Mouse (Mus musculus) lung, postnatal 0 days (tissue): ENCODE measurements around the gene Gje1. TPM values are rescaled to one million over a fixed set of nuclear protein-coding genes. Genes with fewer than 3 reads are reported as not detected.

Source experiments
- ATAC-seq: fragments of 200-750 bp; cut with Nextera tagmentation; 2 replicates; pipeline ENCODE4 v1.8.0; 2017; ENCODE audit warnings: moderate library complexity
- DNase-seq: peaks from one replicate; pipeline ENCODE4 v3.0.0-alpha.2; 2016; ENCODE audit warnings: low spot score
- H3K27ac ChIP-seq: fragments of 300-500 bp; sonication (generic); 2 replicates; pipeline ENCODE4 v1.5.1; 2014; ENCODE audit warnings: antibody characterized with exemption, mild to moderate bottlenecking, low read length, mixed read lengths
- H3K27me3 ChIP-seq: fragments of 300-500 bp; sonication (generic); replicated peaks from 2 replicates; pipeline ENCODE4 v1.6.1; 2014; ENCODE audit warnings: low read length, mixed read lengths; ENCODE audit not compliant: insufficient read depth
- H3K36me3 ChIP-seq: fragments of 300-500 bp; sonication (generic); 2 replicates; pipeline ENCODE4 v1.6.1; 2014; ENCODE audit warnings: low read length, mixed read lengths; ENCODE audit not compliant: insufficient read depth
- H3K4me1 ChIP-seq: fragments of 300-500 bp; sonication (generic); 2 replicates; pipeline ENCODE4 v1.6.1; 2014; ENCODE audit warnings: antibody characterized with exemption, low read depth, low read length, mixed read lengths; ENCODE audit not compliant: insufficient read depth
- H3K4me2 ChIP-seq: fragments of 300-500 bp; sonication (generic); replicated peaks from 2 replicates; pipeline ENCODE4 v1.6.1; 2014; ENCODE audit warnings: low read depth, mild to moderate bottlenecking, low read length, moderate library complexity, mixed read lengths
- H3K4me3 ChIP-seq: fragments of 300-500 bp; sonication (generic); 2 replicates; pipeline ENCODE4 v1.5.1; 2014; ENCODE audit warnings: low read depth, low read length
- H3K9ac ChIP-seq: fragments of 300-500 bp; sonication (generic); replicated peaks from 2 replicates; pipeline ENCODE4 v1.6.1; 2014; ENCODE audit warnings: low read depth, mild to moderate bottlenecking
- H3K9me3 ChIP-seq: fragments of 300-500 bp; sonication (generic); 2 replicates; pipeline ENCODE4 v1.6.1; 2016; ENCODE audit warnings: low read length, mixed read lengths
- CTCF ChIP-seq: IDR thresholded peaks from 2 replicates; pipeline ENCODE4 v1.5.1; 2016; ENCODE audit warnings: antibody characterized with exemption, mild to moderate bottlenecking
- EP300 ChIP-seq: IDR thresholded peaks from 2 replicates; pipeline ENCODE4 v1.6.1; 2016; ENCODE audit warnings: antibody characterized with exemption, mild to moderate bottlenecking, control low read depth
- WGBS: fragments of 180-500 bp; shearing (Covaris S2); extraction: QIAGEN DNeasy Blood & Tissue Kit; methylation state at CpG from one replicate; pipeline ENCODE4 v1.1.7; 2014; 5-methylcytosine and 5-hydroxymethylcytosine counted together
- polyA plus RNA-seq: library from polyadenylated mRNA; unstranded; fragments of >200 nt; fragmentation: Nextera tagmentation; extraction: Ambion mirVana; gene quantifications from 2 replicates; pipeline ENCODE4 v1.2.1, GENCODE M21; 2015

Gje1 gene
- polyA plus RNA-seq, 1 experiment from 2014 or later = not detected

DNA sequence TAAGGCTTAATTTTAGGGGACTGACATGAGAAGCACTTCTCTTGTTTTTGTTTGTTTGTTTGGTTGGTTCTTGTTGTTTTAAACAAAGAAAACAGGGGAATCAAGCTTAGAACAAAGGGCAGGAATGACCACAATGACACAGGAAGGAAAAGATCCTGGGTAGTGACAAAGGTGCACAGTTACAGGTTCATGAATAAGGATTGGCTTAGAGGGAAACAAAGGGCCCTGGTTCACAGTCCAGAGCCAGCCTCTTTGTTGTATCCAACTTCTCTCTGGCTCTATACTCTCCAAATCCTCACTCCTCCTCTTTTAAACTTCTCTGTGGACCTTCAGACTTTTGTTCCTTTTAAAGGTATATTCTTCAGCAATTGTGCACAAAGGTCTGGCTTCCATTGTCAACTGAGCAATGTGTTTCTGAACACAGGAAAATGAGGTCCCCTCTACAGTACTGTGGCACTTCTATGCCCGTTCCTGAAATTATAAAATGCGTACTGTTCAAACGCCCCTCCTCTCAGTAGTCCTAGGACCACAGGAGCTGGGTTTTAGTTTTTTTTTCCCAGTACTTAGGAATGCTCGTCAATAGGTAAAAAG, 14.1 kb downstream of the Gje1 start:
- H3K4me3 ChIP-seq = no peak overlapping the region
- H3K9ac ChIP-seq = no peak overlapping the region
- WGBS = 61% methylated on average over 4 of the region's 4 CpGs

DNA sequence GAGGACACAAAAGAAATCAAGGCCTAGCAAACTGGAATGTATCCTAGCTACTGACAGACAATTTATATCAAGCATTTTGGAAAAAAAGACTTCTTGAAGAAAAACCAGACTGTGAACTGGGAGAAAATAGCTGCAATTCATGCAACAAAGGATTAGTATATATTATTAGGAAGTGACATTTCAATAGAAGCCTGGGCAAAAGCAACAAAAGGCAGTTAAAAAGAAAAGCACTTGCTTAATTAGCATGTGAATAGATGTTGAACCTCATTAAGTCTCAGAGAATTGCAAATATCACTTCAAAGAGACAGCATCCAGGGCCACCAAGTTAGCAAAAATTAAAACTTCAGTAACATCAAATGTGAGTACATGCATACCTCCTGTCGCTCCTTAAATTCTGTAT, 14.8 kb downstream of the Gje1 start:
- ATAC-seq = no peak
- Histone ChIP-seq H3K4me3 (no peak overlapping the region), H3K9ac (no peak overlapping the region)

More for the DNA sequence above, 14.1 kb downstream of the Gje1 start:
- no peak for ATAC-seq
- no peak for TF ChIP-seq EP300
- no peak for TF ChIP-seq CTCF
- Histone ChIP-seq H3K27ac (no peak overlapping the region), H3K4me1 (no peaks in the 10 kb centered on the region; the same call in 1 of the 2 replicates), H3K36me3 (no peaks in the 10 kb centered on the region), H3K9me3 (no peaks in the 10 kb centered on the region), H3K4me2 (peak overlapping the region; percentile 60; the same call in 1 of the 2 replicates), H3K27me3 (no peaks in the 10 kb centered on the region)
- DNase-seq = no peak

GRCm38 (mm10) chr10:14690349-14690748, 27.7 kb downstream of the Gje1 start:
- no peaks in the 10 kb centered on the region for H3K9me3 ChIP-seq
- DNase-seq (no peak), ATAC-seq (no peak)
- H3K4me3 ChIP-seq = no peak overlapping the region
- no peaks in the 10 kb centered on the region for H3K4me1 ChIP-seq
- no peak overlapping the region for H3K4me2 ChIP-seq
- H3K36me3 ChIP-seq = no peaks in the 10 kb centered on the region
- H3K27ac ChIP-seq = no peak overlapping the region
- H3K9ac ChIP-seq = no peak overlapping the region
- TF ChIP-seq CTCF (no peak), EP300 (no peak)
- 91% methylated on average over 3 of the region's 3 CpGs for WGBS
- no peaks in the 10 kb centered on the region for H3K27me3 ChIP-seq

More for the DNA sequence above, 14.8 kb downstream of the Gje1 start:
- H3K9me3 ChIP-seq = no peaks in the 10 kb centered on the region
- no peaks in the 10 kb centered on the region for H3K36me3 ChIP-seq
- H3K4me2 ChIP-seq = no peak overlapping the region
- WGBS = 79% methylated on average over 1 of the region's 1 CpGs
- no peaks in the 10 kb centered on the region; the same call in 1 of the 2 replicates for H3K4me1 ChIP-seq
- H3K27me3 ChIP-seq = no peaks in the 10 kb centered on the region
- no peak for DNase-seq
- TF ChIP-seq EP300 (no peak), CTCF (no peak)
- H3K27ac ChIP-seq = no peak overlapping the region

DNA sequence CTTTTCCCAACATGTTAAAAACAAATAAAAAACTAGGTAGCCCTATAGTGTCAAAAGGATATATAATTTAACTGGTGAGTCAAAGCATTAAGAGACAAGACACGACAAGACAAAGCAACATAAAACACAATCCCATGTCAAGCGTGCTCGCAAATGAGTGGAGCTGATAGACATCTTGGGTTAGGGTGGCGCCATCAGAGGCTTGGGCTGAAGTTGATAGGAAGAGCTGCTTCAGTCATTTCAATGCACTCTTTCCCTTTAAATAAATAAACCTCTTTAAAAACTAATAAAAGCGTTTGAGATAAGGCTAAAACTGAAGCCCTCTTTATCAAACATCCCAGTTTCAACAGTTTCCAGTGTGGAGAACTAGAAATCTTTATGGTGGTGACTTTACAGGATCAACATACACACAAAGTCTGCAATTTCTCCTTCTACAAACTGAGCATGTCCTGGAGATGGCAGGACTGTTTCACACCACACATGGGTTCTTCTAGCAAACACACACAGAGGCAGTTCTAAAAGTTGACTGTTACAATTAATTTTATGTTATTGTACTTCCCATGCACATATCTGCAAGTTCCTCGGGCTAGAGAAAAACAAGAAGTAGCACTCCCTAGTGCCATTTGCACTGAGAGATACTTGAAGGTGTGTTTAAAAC, 29.1 kb downstream of the Gje1 start:
- ATAC-seq (no peak), DNase-seq (no peak)
- no peak overlapping the region for H3K4me3 ChIP-seq
- no peaks in the 10 kb centered on the region for H3K27me3 ChIP-seq
- 70% methylated on average over 6 of the region's 6 CpGs for WGBS
- no peak overlapping the region for H3K4me2 ChIP-seq
- no peaks in the 10 kb centered on the region for H3K9me3 ChIP-seq
- no peak for TF ChIP-seq CTCF
- TF ChIP-seq EP300 = no peak
- no peaks in the 10 kb centered on the region for H3K36me3 ChIP-seq
- no peak overlapping the region for H3K9ac ChIP-seq
- no peaks in the 10 kb centered on the region for H3K4me1 ChIP-seq
- H3K27ac ChIP-seq = no peak overlapping the region

DNA sequence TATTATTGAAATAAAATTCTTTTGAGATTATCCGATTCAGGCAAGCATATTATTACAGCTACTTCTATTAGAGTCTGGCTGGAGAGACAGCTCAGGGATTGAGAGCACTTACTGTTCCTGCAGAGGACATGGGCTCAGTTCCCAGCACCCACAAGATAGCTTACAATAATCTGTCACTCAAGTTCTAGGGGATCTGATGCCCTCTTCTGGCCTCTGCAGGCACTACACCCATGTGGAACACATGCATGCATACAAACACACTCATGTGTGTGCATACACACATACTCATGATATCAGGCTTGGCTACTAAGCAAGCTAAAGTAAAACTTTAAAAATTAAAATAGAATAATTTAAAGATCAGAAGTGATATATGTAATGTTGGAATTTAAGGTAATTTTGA, 32.4 kb downstream of the Gje1 start:
- H3K4me2 ChIP-seq = no peak overlapping the region
- no peaks in the 10 kb centered on the region for H3K4me1 ChIP-seq
- no peak for ATAC-seq
- H3K27ac ChIP-seq = no peak overlapping the region
- no peaks in the 10 kb centered on the region for H3K36me3 ChIP-seq
- H3K27me3 ChIP-seq = no peaks in the 10 kb centered on the region
- 92% methylated on average over 1 of the region's 1 CpGs for WGBS
- H3K4me3 ChIP-seq = no peak overlapping the region
- no peak overlapping the region for H3K9ac ChIP-seq
- no peaks in the 10 kb centered on the region for H3K9me3 ChIP-seq
- TF ChIP-seq EP300 (no peak), CTCF (peak; percentile 41)
- no peak for DNase-seq

DNA sequence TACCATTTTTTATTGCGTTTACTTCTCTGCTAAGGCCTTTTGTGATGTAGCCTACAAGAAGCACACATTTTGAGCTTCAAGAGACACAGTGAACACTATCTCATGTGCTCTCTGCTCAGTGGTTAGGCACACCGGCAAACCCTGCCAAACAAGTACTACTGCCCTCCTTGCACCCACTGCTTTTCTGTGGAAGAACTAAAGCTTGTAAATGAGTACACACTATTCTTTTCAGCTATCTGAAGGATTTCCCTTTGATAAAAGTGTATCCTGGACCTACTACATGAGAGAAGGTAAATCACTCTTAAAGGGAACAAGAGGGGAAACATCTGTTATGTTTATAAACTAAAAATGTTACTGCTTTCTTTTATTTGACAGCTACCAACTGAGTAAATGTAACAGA, 51.9 kb downstream of the Gje1 start:
- Histone ChIP-seq H3K4me1 (no peaks in the 10 kb centered on the region), H3K9ac (no peak overlapping the region), H3K27me3 (no peaks in the 10 kb centered on the region), H3K4me2 (no peak overlapping the region), H3K9me3 (no peaks in the 10 kb centered on the region), H3K36me3 (peaks cover 5% of the 10 kb centered on the region; the same call in 1 of the 2 replicates), H3K4me3 (no peak overlapping the region), H3K27ac (no peak overlapping the region)
- no peak for TF ChIP-seq CTCF
- TF ChIP-seq EP300 = no peak
- no peak for ATAC-seq
- no peak for DNase-seq
- WGBS = 83% methylated on average over 2 of the region's 2 CpGs

Other genes with a start within 250 kb of the Gje1 start
- 22.1 and 28.3 TPM in 2 replicates for gene Adgrg6, start 172.6 kb downstream of the Gje1 start, polyA plus RNA-seq
- 85.6 and 94.1 TPM in 2 replicates for gene Vta1, start 12.7 kb downstream of the Gje1 start, polyA plus RNA-seq
- gene Nmbr, start 12.6 kb downstream of the Gje1 start, polyA plus RNA-seq = not detected in 2 replicates